Mouse (Mus musculus) urinary bladder, adult 2 months (tissue): ENCODE data around the gene Pacs1. TPM values are rescaled to one million over a fixed set of nuclear protein-coding genes. Genes with fewer than 3 reads are reported as not detected.
"Not testable (repeated sequence)": the region's sequence is repeated elsewhere in the genome, so short reads cannot be mapped to it uniquely, and the experiment has no call there.

Source experiments
- DNase-seq: peaks from one replicate; pipeline ENCODE4 v3.0.0; 2022; ENCODE audit warnings: low spot score
- polyA plus RNA-seq: library from polyadenylated mRNA; depleted of rRNA; stranded (reverse); fragments of >200 nt; gene quantifications from 2 replicates; pipeline ENCODE4 v1.2.3, GENCODE M21; 2012

Gene Pacs1
- polyA plus RNA-seq, 1 experiment: 16.3 TPM

- DNase-seq: no peak
These were observed 4.9 kb downstream of the Pacs1 start for GRCm38 (mm10) chr19:5268017-5268416.

GRCm38 (mm10) chr19:5267015-5267414, 5.9 kb downstream of the Pacs1 start:
- no peak for DNase-seq

- no peak for DNase-seq
These were observed 15.8 kb downstream of the Pacs1 start for GRCm38 (mm10) chr19:5257140-5257539.

DNA sequence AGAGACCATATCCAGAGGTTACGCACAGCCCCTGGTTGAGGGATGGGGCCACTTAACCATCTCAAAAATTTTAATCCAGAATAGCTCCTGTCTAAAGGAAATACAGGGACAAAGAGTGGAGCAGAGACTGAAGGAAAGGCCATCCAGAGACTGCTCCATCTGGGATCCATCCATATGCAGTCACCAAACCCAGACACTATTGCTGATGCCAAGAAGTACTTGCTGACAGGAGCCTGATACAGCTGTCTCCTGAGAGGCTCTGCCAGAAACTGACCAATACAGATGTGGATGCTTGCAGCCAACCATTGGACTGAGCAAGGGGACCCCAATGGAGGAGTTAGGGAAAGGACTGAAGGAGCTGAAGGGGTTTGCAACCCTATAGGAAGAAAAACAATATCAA, 35.9 kb downstream of the Pacs1 start:
- DNase-seq: not testable (repeated sequence)

GRCm38 (mm10) chr19:5232696-5233095, 40.2 kb downstream of the Pacs1 start:
- no peak for DNase-seq

- no peak for DNase-seq
These were observed 42.8 kb downstream of the Pacs1 start for GRCm38 (mm10) chr19:5230110-5230509.

GRCm38 (mm10) chr19:5224624-5225023, 48.3 kb downstream of the Pacs1 start:
- no peak for DNase-seq

- DNase-seq: no peak
These were observed 48.8 kb downstream of the Pacs1 start for GRCm38 (mm10) chr19:5224077-5224476.

DNA sequence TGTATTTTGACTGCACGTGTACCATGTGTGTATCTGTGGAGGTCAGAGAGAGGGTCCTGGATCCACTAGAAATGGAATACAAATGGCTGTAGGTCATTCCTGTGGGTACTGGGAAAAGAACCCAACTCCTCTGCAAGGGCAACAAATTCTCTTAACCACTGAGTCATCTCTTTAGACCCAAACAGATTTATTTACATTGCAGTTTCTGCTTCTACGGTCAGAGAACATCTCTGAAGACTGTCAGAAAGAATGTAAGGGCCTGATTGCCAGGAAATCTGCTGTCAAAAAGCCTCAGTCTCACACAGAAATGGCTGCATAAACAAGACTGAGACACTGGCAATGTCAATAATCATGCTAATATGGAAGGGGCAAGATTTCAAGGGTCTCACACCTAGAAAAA, 51.0 kb downstream of the Pacs1 start:
- DNase-seq: no peak

DNA sequence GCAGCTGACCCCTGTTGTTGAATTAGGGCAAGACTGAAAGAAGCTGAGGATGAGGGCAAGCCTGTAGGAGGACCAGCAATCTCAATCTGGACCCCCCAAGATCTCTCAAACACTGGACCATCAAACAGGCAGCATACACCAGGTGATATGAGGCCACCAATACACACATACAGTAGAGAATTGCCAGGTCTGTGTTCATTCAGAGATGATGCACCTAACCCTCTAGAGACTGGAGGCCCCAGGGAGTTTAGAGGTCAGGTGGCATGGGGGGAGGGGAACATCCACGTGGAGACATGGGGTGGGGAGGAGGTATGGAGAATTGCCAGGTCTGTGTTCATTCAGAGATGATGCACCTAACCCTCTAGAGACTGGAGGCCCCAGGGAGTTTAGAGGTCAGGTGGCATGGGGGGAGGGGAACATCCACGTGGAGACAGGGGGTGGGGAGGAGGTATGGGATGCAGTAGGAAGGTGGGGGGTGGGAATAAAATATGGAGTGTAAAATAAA, 51.6 kb downstream of the Pacs1 start:
- not testable (repeated sequence) for DNase-seq

- no peak for DNase-seq
These were observed 52.5 kb downstream of the Pacs1 start for GRCm38 (mm10) chr19:5220389-5220788.

GRCm38 (mm10) chr19:5201691-5202090, 71.2 kb downstream of the Pacs1 start:
- DNase-seq: no peak

DNA sequence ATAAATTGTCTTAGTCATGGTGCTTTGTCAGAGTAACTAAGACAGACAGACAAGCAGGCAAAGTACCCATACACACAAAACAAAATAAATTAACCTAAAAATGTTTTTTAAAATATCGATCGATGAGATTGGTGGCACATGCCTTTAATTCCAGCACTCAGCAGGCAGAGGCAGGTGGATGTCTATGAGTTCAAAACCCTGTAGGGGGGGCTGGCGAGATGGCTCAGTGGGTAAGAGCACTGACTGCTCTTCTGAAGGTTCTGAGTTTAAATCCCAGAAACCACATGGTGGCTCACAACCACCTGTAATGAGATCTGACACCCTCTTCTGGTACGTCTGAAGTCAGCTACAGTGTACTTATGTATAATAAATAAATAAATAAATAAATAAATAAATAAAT, 72.3 kb downstream of the Pacs1 start:
- DNase-seq: not testable (repeated sequence)

DNA sequence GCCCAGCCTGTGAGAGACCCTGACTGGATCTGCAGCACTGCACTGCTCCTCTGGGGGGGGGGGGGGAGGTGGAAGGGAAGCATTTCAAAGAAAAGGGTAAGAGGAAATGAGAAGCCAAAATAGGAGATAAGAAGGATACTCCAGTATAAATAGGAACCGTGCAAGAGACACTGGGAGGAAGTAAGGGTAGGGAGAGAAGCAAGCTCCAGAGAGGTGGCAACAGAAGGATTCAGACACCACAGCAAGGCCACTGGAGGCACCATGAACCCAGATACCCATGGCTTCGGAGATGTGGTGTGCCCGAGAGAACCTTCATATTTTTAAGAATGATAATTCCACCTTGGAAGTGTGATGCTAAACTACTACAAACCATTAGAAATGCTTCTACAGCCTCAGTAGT, 74.4 kb downstream of the Pacs1 start:
- DNase-seq: no peak

DNA sequence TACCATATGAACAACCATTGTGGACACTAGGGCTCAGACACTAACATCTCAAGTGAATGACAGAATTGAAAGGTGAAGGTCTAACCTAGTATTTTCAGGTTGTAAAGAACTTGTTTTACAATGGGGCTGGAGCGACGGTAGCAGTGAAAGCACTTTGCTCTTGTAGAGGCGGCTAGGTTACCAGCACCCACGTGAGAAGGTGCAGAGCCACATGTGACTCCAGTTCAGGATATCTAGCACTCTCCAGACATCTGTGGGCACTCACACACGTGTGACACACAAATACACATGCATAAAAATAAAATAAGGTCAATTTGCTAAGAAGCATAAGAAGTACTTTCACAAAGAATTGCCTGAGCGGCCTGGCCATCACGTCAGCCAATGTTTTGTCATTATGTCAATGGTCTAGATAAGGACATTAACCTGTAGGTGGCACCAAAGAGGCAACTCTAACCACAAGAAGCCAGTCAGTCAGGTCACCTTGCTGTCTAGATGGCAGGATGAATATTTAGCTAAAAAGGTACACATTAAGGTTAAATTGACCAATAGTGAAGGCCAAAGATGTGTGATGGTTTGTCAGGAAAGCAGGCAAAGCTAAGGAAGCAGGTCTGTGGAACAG, 77.4 kb downstream of the Pacs1 start:
- no peak for DNase-seq

GRCm38 (mm10) chr19:5192397-5192796, 80.5 kb downstream of the Pacs1 start:
- DNase-seq: no peak

DNA sequence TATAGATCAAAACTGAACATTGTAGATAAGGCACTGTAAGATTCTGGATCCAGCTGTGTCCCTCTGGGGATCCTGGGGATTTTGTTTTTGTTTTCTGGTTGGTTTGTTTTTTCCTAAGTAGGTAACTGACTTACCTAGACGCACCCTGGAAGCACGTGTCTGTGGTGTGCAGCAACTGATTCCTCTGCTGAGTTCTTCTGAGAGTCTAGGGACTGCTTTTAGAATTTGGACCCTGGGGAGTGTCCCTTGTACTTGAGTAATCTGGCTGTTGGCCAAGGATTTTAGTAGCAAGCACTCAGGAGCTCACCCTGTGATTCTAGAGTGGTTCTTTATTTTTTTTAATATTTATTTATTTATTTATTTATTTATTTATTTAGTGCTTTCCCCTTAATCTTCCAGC, 85.5 kb downstream of the Pacs1 start:
- no peak for DNase-seq

GRCm38 (mm10) chr19:5181926-5182325, 91.0 kb downstream of the Pacs1 start:
- DNase-seq: no peak

GRCm38 (mm10) chr19:5178631-5179030, 94.3 kb downstream of the Pacs1 start:
- no peak for DNase-seq

DNA sequence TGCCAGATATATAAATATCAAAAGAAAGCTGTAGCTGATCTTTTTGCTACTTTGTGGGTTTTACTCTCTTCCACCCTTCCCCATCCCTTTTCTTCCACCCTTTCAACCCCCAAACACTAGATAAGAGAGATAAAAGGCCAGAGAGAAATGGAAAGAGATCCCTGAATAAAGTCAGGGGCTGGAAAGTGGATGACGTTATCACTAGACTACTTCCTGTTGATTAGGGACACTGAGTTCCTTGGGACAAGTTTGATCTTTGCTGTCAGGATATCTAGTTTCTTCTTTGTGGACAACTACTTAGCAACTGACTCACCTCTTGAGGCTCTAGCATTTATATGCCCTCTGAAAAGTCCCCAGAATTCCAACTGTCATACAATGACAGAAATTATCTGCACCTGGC, 102.5 kb downstream of the Pacs1 start:
- no peak for DNase-seq

GRCm38 (mm10) chr19:5167477-5167876, 105.4 kb downstream of the Pacs1 start:
- DNase-seq: no peak

- no peak for DNase-seq
These were observed 108.5 kb downstream of the Pacs1 start for GRCm38 (mm10) chr19:5164380-5164779.

DNA sequence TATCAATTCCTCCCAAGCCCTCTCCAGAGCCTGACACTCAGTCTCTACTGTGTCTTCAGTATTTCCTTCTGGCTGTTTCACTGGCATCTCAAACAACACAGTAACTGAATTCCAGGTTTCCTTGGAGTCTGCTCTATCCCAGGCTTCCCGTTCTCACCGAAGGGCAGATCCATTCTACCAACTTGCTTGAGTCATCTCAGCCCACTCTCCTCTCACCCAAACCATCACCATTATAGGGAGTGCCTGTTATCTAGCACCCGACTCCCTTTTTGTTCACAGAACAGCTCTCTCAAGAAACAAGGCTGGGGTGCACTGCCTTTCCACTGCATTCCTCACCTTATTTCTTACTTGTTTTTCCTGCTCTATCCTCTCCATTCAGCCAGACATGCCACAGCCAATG, 111.0 kb downstream of the Pacs1 start:
- no peak for DNase-seq

- DNase-seq: no peak
These were observed 120.7 kb downstream of the Pacs1 start for GRCm38 (mm10) chr19:5152261-5152660.
